Mouse (Mus musculus) left cerebral cortex, adult 2 months (tissue): Measurements from ENCODE around the gene Ccdc149. TPM values are rescaled to one million over a fixed set of nuclear protein-coding genes. Genes with fewer than 3 reads are reported as not detected.

ENCODE experiments used
- DNase-seq, 2 experiments: peaks; one replicate each; pipeline ENCODE4 v3.0.0; 2021 to 2022; ENCODE audit warnings: low spot score in 2 of 2, mixed read lengths in 1 of 2; ENCODE audit errors: extremely low spot score in 1 of 2
- H3K27ac ChIP-seq: fragments of 200-600 bp; 2 replicates; pipeline ENCODE4 v1.8.1; 2022
- H3K4me3 ChIP-seq: fragments of 200-600 bp; 2 replicates; pipeline ENCODE4 v1.8.1; 2022
- CTCF ChIP-seq: fragments of 200-600 bp; IDR thresholded peaks from 2 replicates; pipeline ENCODE4 v1.8.1; 2022; ENCODE audit warnings: antibody characterized with exemption, mild to moderate bottlenecking, moderate library complexity
- intact Hi-C: fragments of 180-260 bp; cut with DNase I; formaldehyde crosslinking; loops from one replicate; pipeline ENCODE4 v1.15.1; 2025
- total RNA-seq, 2 experiments: library from RNA; stranded (reverse); gene quantifications; 2 replicates each; pipeline ENCODE4 v1.2.3; 2021

Ccdc149 gene
- total RNA-seq, 2 experiments from 2014 or later, result 68.2 to 75.8 TPM

- H3K4me3 ChIP-seq, result no peak overlapping the region
- DNase-seq, result no peak
- peak overlapping the region; percentile 60; the same call in 1 of the 2 replicates for H3K27ac ChIP-seq
- intact Hi-C loops, result no loop called here
- TF ChIP-seq CTCF, result no peak
Observed at GRCm38 (mm10) chr5:52365930-52366329, 105.4 kb downstream of the Ccdc149 start.

- TF ChIP-seq CTCF, result no peak
- Histone ChIP-seq H3K4me3 (no peak overlapping the region), H3K27ac (no peak overlapping the region)
- no peak for DNase-seq
- intact Hi-C loops, result no loop called here
Observed at GRCm38 (mm10) chr5:52364521-52364920, 106.8 kb downstream of the Ccdc149 start.

- H3K27ac ChIP-seq, result peak within 1 kb of the TSS; percentile 50
- H3K4me3 ChIP-seq, result peak within 1 kb of the TSS; percentile 11; the same call in 1 of the 2 replicates
- no peak; the same call in 1 of the 2 replicates for TF ChIP-seq CTCF
- DNase-seq, result peak in 1 of 2 experiments; percentile 33
- intact Hi-C loops, result no loop called here
Observed at GRCm38 (mm10) chr5:52363468-52364150, 107.7 kb downstream of the Ccdc149 start, which contains the start of gene Sod3. Sod3 (plus strand) TSS chr5:52363791.

GRCm38 (mm10) chr5:52362776-52363467 lies 108.4 kb downstream of the Ccdc149 start:
- 0 out of 2 replicates have a peak overlapping the region, but pooled peaks have one; percentile 15 for H3K27ac ChIP-seq
- TF ChIP-seq CTCF, result no peak
- no peak for DNase-seq
- no peak overlapping the region for H3K4me3 ChIP-seq
- intact Hi-C loops, result no loop called here

- TF ChIP-seq CTCF, result no peak
- H3K27ac ChIP-seq, result no peak overlapping the region
- H3K4me3 ChIP-seq, result no peak overlapping the region
- no peak for DNase-seq
- intact Hi-C loops, result no loop called here
Observed at GRCm38 (mm10) chr5:52360286-52361049, 110.9 kb downstream of the Ccdc149 start.

- no peak for TF ChIP-seq CTCF
- H3K4me3 ChIP-seq, result no peak overlapping the region
- no peak for DNase-seq
- H3K27ac ChIP-seq, result no peak overlapping the region
- intact Hi-C loops, result no loop called here
Observed at GRCm38 (mm10) chr5:52358120-52358519, 113.2 kb downstream of the Ccdc149 start.

GRCm38 (mm10) chr5:52357175-52357754 lies 114.1 kb downstream of the Ccdc149 start:
- intact Hi-C loops, result no loop called here
- H3K4me3 ChIP-seq, result no peak overlapping the region
- no peak for DNase-seq
- no peak for TF ChIP-seq CTCF
- no peak overlapping the region for H3K27ac ChIP-seq

GRCm38 (mm10) chr5:52355612-52356011 lies 115.7 kb downstream of the Ccdc149 start:
- TF ChIP-seq CTCF, result no peak
- no peak for DNase-seq
- Histone ChIP-seq H3K27ac (no peak overlapping the region), H3K4me3 (no peak overlapping the region)
- intact Hi-C loops, result no loop called here

GRCm38 (mm10) chr5:52354441-52354840 lies 116.9 kb downstream of the Ccdc149 start:
- TF ChIP-seq CTCF, result no peak
- intact Hi-C loops, result no loop called here
- Histone ChIP-seq H3K27ac (no peak overlapping the region), H3K4me3 (no peak overlapping the region)
- no peak for DNase-seq

- DNase-seq, result no peak
- intact Hi-C loops, result no loop called here
- Histone ChIP-seq H3K27ac (no peak overlapping the region), H3K4me3 (no peak overlapping the region)
- TF ChIP-seq CTCF, result no peak
Observed at GRCm38 (mm10) chr5:52352730-52353129, 118.6 kb downstream of the Ccdc149 start.

GRCm38 (mm10) chr5:52351561-52351960 lies 119.8 kb downstream of the Ccdc149 start:
- Histone ChIP-seq H3K27ac (no peak overlapping the region), H3K4me3 (no peak overlapping the region)
- TF ChIP-seq CTCF, result no peak
- DNase-seq, result no peak
- intact Hi-C loops, result no loop called here

- DNase-seq, result no peak
- Histone ChIP-seq H3K4me3 (no peak overlapping the region), H3K27ac (no peak overlapping the region)
- intact Hi-C loops, result no loop called here
- TF ChIP-seq CTCF, result no peak
Observed at GRCm38 (mm10) chr5:52350451-52350850, 120.9 kb downstream of the Ccdc149 start.
